Mouse (Mus musculus): ENCODE measurements around the gene Scamp1. TPM values are rescaled to one million over a fixed set of nuclear protein-coding genes. Genes with fewer than 3 reads are reported as not detected.

Gene Scamp1
- polyA plus RNA-seq, 1 experiment from 2014 or later, result 121 TPM

Other genes with a start within 250 kb of the Scamp1 start
- 10.1 and 11.9 TPM in 2 replicates for gene Lhfpl2, start 228.1 kb downstream of the Scamp1 start, polyA plus RNA-seq (2015; fragmentation: Nextera tagmentation; extraction: Ambion mirVana)
- 28.1 and 29.8 TPM in 2 replicates for gene Ap3b1, start 73.1 kb upstream of the Scamp1 start, polyA plus RNA-seq (2015; fragmentation: Nextera tagmentation; extraction: Ambion mirVana)

Data from midbrain, embryonic 13.5 days (tissue).